Mouse (Mus musculus): ENCODE data around the gene Mcl1.
"Not testable (repeated sequence)": the region's sequence is repeated elsewhere in the genome, so short reads cannot be mapped to it uniquely, and the experiment has no call there.

The Mcl1 gene

GRCm38 (mm10) chr3:95668589-95669308, 10.2 kb downstream of the Mcl1 start:
- DNase-seq = peak; percentile 73

GRCm38 (mm10) chr3:95669309-95669665, 10.7 kb downstream of the Mcl1 start:
- peak; percentile 50 for DNase-seq

GRCm38 (mm10) chr3:95670419-95670818, 11.8 kb downstream of the Mcl1 start:
- DNase-seq = not testable (repeated sequence)

GRCm38 (mm10) chr3:95671201-95671600, 12.6 kb downstream of the Mcl1 start:
- no peak for DNase-seq

GRCm38 (mm10) chr3:95672461-95672860, 13.9 kb downstream of the Mcl1 start:
- DNase-seq = peak; percentile 78

GRCm38 (mm10) chr3:95672861-95673706, 14.5 kb downstream of the Mcl1 start:
- peak; percentile 69 for DNase-seq

- DNase-seq = peak; percentile 60
Observed at GRCm38 (mm10) chr3:95673707-95674211, 15.2 kb downstream of the Mcl1 start.

- DNase-seq = peak; percentile 72
Observed at GRCm38 (mm10) chr3:95674236-95674635, 15.6 kb downstream of the Mcl1 start.

GRCm38 (mm10) chr3:95674812-95675211, 16.2 kb downstream of the Mcl1 start:
- DNase-seq = peak; percentile 46

- peak; percentile 83 for DNase-seq
Observed at GRCm38 (mm10) chr3:95675301-95676092, 16.9 kb downstream of the Mcl1 start.

- DNase-seq = peak; percentile 80
Observed at GRCm38 (mm10) chr3:95676745-95677419, 18.3 kb downstream of the Mcl1 start.

GRCm38 (mm10) chr3:95677420-95678090, 19.0 kb downstream of the Mcl1 start:
- DNase-seq = no peak

GRCm38 (mm10) chr3:95679551-95679950, 21.0 kb downstream of the Mcl1 start:
- no peak for DNase-seq

- DNase-seq = no peak
Observed at GRCm38 (mm10) chr3:95680673-95681072, 22.1 kb downstream of the Mcl1 start.

- DNase-seq = no peak
Observed at GRCm38 (mm10) chr3:95681365-95681764, 22.8 kb downstream of the Mcl1 start.

- DNase-seq = no peak
Observed at GRCm38 (mm10) chr3:95682878-95683277, 24.3 kb downstream of the Mcl1 start.

- no peak for DNase-seq
Observed at GRCm38 (mm10) chr3:95684846-95685245, 26.3 kb downstream of the Mcl1 start.

- no peak for DNase-seq
Observed at GRCm38 (mm10) chr3:95685301-95685700, 26.7 kb downstream of the Mcl1 start.

- DNase-seq = no peak
Observed at GRCm38 (mm10) chr3:95685701-95686100, 27.1 kb downstream of the Mcl1 start.

GRCm38 (mm10) chr3:95686492-95687167, 28.0 kb downstream of the Mcl1 start:
- no peak for DNase-seq

GRCm38 (mm10) chr3:95687168-95687523, 28.6 kb downstream of the Mcl1 start:
- DNase-seq = no peak

Data from thymus, postnatal 4 days (tissue).